Mouse (Mus musculus): Measurements from ENCODE around the gene Sorbs2. TPM values are rescaled to one million over a fixed set of nuclear protein-coding genes. Genes with fewer than 3 reads are reported as not detected.

Sorbs2 gene
- polyA plus RNA-seq, 1 experiment from 2014 or later: 23.9 TPM

DNA sequence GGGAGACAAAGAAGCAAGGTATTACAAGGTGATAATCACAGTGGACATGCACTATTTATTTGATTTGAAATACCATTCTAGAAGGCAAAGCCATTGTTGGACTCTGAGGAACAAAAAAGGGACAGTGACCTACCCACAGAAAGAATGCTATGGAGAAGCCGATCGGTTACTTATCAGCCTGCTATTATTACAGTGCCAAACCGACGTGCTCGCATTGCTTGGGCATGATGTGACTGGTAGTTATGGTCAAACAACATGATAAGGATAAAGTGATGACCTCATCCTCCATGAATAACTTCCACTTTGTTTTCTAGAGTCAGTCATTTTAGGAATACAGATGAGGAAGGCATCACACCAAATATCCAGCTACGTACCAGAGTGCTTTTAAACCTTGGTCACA lies 99.4 kb downstream of the Sorbs2 start:
- H3K4me3 ChIP-seq (ENCODE audit: low read length): no peak overlapping the region
- no peak for ATAC-seq (ENCODE audit: low read depth)
- H3K36me3 ChIP-seq (ENCODE audit: control insufficient read depth, insufficient read depth, low read length): no peaks in the 10 kb centered on the region
- H3K27me3 ChIP-seq (ENCODE audit: control insufficient read depth, insufficient read depth, low read depth, low read length): no peaks in the 10 kb centered on the region
- H3K4me1 ChIP-seq (replicated peaks; ENCODE audit: control insufficient read depth, insufficient read depth, low read length): peaks cover 8% of the 10 kb centered on the region
- H3K9ac ChIP-seq (ENCODE audit: low read length): no peak overlapping the region
- no peak overlapping the region for H3K4me2 ChIP-seq (ENCODE audit: low read depth, low read length)
- H3K9me3 ChIP-seq (ENCODE audit: control insufficient read depth, low read length): no peaks in the 10 kb centered on the region
- 52% methylated on average over 6 of the region's 6 CpGs for WGBS
- no peak overlapping the region for H3K27ac ChIP-seq (ENCODE audit: low read length)

DNA sequence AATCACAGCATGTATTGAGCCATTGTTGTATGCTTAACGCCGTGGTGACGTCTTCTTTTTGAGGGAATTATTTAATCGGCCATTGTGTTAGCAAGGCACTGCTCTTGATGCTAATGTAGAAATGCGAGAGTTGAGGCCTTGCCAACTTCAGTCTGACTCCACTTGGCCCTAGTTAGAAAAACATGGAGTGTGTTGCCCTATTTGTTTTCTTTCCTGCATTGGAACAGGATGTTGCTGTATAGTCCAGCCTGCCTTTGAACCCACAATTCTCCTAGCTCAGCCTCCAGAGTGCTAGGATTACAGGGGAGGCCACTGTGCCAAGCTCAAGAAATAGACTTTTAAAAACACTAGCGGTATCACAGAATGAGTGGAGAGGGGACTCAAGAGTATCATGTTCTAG lies 100.8 kb downstream of the Sorbs2 start:
- Histone ChIP-seq H3K9me3 (ENCODE audit: control insufficient read depth, low read length) (no peaks in the 10 kb centered on the region), H3K4me3 (ENCODE audit: low read length) (no peak overlapping the region), H3K27ac (ENCODE audit: low read length) (no peak overlapping the region), H3K4me2 (ENCODE audit: low read depth, low read length) (no peak overlapping the region), H3K4me1 (replicated peaks; ENCODE audit: control insufficient read depth, insufficient read depth, low read length) (peaks cover 5% of the 10 kb centered on the region), H3K27me3 (ENCODE audit: control insufficient read depth, insufficient read depth, low read depth, low read length) (no peaks in the 10 kb centered on the region), H3K9ac (ENCODE audit: low read length) (no peak overlapping the region), H3K36me3 (ENCODE audit: control insufficient read depth, insufficient read depth, low read length) (no peaks in the 10 kb centered on the region)
- 89% methylated on average over 6 of the region's 6 CpGs for WGBS
- ATAC-seq (ENCODE audit: low read depth): no peak

DNA sequence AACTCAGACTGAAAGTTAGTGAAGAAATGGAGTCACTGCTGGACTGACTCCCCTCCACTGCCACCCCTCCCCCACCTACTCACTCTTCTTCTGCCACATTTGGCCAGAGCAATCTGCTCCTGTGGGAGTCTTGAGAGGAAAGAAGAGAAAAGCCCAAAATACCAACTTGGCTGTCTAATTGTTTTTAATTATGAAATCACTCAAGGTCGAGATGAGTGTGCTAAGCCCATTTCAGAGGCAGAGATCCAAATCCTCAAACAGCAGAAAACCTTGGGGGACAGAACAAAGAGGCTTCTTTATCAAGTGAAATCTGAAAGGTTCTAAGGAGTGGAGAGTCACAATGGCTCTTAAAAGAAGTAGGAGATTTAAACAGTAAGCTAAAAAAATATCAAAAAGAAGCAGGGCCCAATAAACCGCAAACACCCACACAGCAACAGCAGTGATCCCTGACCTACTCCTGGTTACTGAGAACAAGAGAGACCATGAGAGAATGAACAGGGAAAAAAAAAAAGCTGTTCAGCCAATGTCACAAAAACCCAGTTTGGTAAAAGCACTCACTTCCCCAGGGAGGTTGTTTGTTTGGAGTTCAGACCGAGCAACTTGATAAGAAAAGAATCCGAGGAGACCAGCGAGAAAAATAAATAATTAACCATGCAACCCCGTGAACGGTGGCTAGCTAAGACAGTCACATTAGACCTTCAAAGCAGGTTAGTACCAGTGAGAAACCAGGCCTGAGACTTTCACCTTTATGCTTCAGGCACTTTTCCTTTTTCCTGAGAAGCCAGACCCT lies 103.0 kb downstream of the Sorbs2 start:
- H3K4me2 ChIP-seq (ENCODE audit: low read depth, low read length): no peak overlapping the region
- no peak for ATAC-seq (ENCODE audit: low read depth)

DNA sequence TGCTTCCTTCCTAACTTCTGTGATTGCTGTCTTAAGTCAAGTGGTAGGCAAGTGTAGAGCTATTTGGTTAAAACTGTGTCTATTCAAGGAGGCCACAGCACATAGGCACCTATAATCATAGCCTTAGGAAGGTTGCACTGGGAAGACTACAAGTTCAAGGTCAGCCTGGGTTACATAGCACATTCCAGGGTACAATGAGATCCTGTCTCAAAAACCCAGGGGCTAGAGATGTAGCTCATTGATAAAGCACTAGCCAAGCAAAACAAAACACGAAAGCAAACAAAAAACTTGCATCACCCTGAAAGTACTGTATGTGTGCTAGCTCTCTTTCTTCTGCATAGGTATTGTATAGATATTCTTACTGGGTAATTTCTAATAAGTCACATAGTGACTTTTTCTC lies 103.7 kb downstream of the Sorbs2 start:
- Histone ChIP-seq H3K4me3 (ENCODE audit: low read length) (no peak overlapping the region), H3K27ac (ENCODE audit: low read length) (no peak overlapping the region), H3K4me2 (ENCODE audit: low read depth, low read length) (no peak overlapping the region), H3K4me1 (replicated peaks; ENCODE audit: control insufficient read depth, insufficient read depth, low read length) (peaks cover 7% of the 10 kb centered on the region), H3K9ac (ENCODE audit: low read length) (no peak overlapping the region), H3K36me3 (ENCODE audit: control insufficient read depth, insufficient read depth, low read length) (no peaks in the 10 kb centered on the region), H3K27me3 (ENCODE audit: control insufficient read depth, insufficient read depth, low read depth, low read length) (no peaks in the 10 kb centered on the region), H3K9me3 (ENCODE audit: control insufficient read depth, low read length) (no peaks in the 10 kb centered on the region)
- ATAC-seq (ENCODE audit: low read depth): no peak
- WGBS: 63% methylated on average over 1 of the region's 1 CpGs

More for the DNA sequence above, 103.0 kb downstream of the Sorbs2 start:
- peak overlapping the region; percentile 23; the same call in 1 of the 2 replicates for H3K27ac ChIP-seq (ENCODE audit: low read length)
- 13% methylated on average over 7 of the region's 7 CpGs for WGBS
- no peak overlapping the region for H3K4me3 ChIP-seq (ENCODE audit: low read length)
- no peaks in the 10 kb centered on the region for H3K27me3 ChIP-seq (ENCODE audit: control insufficient read depth, insufficient read depth, low read depth, low read length)
- no peak overlapping the region for H3K9ac ChIP-seq (ENCODE audit: low read length)
- H3K4me1 ChIP-seq (replicated peaks; ENCODE audit: control insufficient read depth, insufficient read depth, low read length): peaks cover 7% of the 10 kb centered on the region
- no peaks in the 10 kb centered on the region for H3K36me3 ChIP-seq (ENCODE audit: control insufficient read depth, insufficient read depth, low read length)
- H3K9me3 ChIP-seq (ENCODE audit: control insufficient read depth, low read length): no peaks in the 10 kb centered on the region

DNA sequence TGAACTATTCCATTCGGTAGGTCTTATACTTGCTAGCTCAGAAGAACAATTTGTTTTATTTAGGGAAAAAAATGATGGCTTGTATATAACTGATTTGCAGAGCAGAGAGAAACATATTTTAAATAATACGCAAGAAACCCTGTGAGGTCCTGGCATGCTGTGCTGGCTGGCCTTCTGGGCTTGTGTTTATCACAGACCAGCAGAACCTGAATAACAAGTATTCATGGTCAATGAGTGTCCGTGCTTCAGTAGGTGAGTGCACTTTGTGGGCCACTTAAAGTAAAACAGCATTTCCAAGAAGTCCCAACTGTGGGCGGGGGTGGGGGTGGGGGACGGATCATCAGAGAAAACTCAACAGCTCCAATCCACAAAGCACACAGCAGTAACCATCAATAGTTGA lies 107.0 kb downstream of the Sorbs2 start:
- Histone ChIP-seq H3K9ac (ENCODE audit: low read length) (no peak overlapping the region), H3K4me3 (ENCODE audit: low read length) (no peak overlapping the region)

DNA sequence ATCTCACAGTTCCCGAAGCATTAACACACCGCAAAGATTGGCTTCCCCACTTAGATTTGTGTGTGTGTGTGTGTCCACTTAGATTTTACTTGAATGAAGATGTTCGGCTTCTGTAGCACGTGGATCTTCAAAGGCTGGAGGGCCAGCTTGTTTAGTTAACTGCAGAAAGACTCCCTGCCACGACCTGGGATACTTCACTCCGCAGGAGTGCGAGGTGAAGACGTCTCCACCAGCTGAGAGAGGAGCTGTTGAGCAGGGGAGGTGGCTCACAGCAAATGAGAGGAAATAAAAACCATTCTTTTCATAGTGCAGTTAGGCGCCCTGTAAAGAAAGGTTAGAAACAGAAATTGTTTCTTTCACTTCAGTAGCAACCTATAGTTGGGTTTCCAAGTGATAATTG lies 107.5 kb downstream of the Sorbs2 start:
- no peak overlapping the region for H3K9ac ChIP-seq (ENCODE audit: low read length)
- H3K9me3 ChIP-seq (ENCODE audit: control insufficient read depth, low read length): no peaks in the 10 kb centered on the region
- WGBS: 9% methylated on average over 9 of the region's 9 CpGs
- ATAC-seq (ENCODE audit: low read depth): peak; percentile 63
- H3K4me3 ChIP-seq (ENCODE audit: low read length): no peak overlapping the region
- peak overlapping the region; percentile 18 for H3K27ac ChIP-seq (ENCODE audit: low read length)
- no peaks in the 10 kb centered on the region for H3K36me3 ChIP-seq (ENCODE audit: control insufficient read depth, insufficient read depth, low read length)
- peak overlapping the region; percentile 37 for H3K4me2 ChIP-seq (ENCODE audit: low read depth, low read length)
- no peaks in the 10 kb centered on the region for H3K27me3 ChIP-seq (ENCODE audit: control insufficient read depth, insufficient read depth, low read depth, low read length)
- H3K4me1 ChIP-seq (replicated peaks; ENCODE audit: control insufficient read depth, insufficient read depth, low read length): peaks cover 7% of the 10 kb centered on the region

More for the DNA sequence above, 107.0 kb downstream of the Sorbs2 start:
- Histone ChIP-seq H3K9me3 (ENCODE audit: control insufficient read depth, low read length) (no peaks in the 10 kb centered on the region), H3K4me1 (replicated peaks; ENCODE audit: control insufficient read depth, insufficient read depth, low read length) (peaks cover 7% of the 10 kb centered on the region), H3K27ac (ENCODE audit: low read length) (peak overlapping the region; percentile 18), H3K4me2 (ENCODE audit: low read depth, low read length) (peak overlapping the region; percentile 37), H3K27me3 (ENCODE audit: control insufficient read depth, insufficient read depth, low read depth, low read length) (no peaks in the 10 kb centered on the region), H3K36me3 (ENCODE audit: control insufficient read depth, insufficient read depth, low read length) (no peaks in the 10 kb centered on the region)
- ATAC-seq (ENCODE audit: low read depth): peak; percentile 91
- WGBS: 28% methylated on average over 5 of the region's 5 CpGs

DNA sequence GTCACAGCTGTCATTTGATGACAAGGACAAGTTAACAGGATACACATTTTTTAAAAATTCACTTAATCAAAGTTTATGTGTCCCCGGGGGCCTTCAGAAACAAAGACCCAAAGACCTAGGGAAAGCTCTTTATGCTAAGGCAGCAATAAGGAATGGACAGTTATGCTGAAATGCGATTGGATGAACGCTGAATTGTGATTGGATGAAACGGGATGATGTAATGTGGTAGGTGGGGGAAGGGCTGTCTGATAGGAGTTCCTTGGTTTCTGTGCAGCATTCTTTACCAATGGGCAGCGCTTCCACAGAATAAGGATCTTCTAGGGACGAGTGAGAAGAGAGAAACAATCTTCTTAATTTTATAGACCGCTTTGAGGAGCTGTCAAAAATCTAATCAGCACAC lies 108.0 kb downstream of the Sorbs2 start:
- 32% methylated on average over 7 of the region's 7 CpGs for WGBS
- no peak overlapping the region for H3K9ac ChIP-seq (ENCODE audit: low read length)
- ATAC-seq (ENCODE audit: low read depth): no peak
- no peaks in the 10 kb centered on the region for H3K27me3 ChIP-seq (ENCODE audit: control insufficient read depth, insufficient read depth, low read depth, low read length)
- peaks cover 3% of the 10 kb centered on the region for H3K4me1 ChIP-seq (replicated peaks; ENCODE audit: control insufficient read depth, insufficient read depth, low read length)
- peak overlapping the region; percentile 37; the same call in 1 of the 2 replicates for H3K4me2 ChIP-seq (ENCODE audit: low read depth, low read length)
- H3K27ac ChIP-seq (ENCODE audit: low read length): no peak overlapping the region
- no peaks in the 10 kb centered on the region for H3K9me3 ChIP-seq (ENCODE audit: control insufficient read depth, low read length)
- no peaks in the 10 kb centered on the region for H3K36me3 ChIP-seq (ENCODE audit: control insufficient read depth, insufficient read depth, low read length)
- H3K4me3 ChIP-seq (ENCODE audit: low read length): no peak overlapping the region

DNA sequence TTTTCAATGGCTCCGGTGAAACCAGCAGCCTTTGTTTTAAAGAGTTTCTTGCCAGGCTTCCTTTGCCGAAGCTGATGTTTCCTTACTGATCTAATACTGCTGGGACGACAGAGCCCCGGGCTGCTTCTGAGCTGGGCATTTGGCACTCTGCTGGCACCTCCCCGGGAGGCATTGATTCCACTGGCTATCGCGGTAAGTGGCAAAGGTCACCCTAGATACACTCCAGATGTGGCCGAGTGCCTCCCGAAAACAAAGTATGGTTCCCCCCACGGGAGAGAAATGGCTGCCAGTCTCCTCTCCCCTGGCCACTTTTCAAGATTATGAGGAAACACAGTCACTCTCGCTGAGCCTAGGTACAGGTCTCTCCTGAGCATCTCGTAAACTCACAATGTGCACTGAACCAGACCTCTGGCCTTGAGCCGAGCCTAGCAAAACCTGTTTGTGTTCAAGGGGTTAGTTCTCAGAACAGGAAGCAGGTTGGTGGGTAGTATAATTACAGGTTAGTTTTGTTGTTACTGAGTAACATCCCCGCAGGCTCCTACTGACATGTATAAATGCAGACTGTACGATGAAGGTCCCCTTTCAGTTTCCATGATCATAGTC lies 114.1 kb downstream of the Sorbs2 start:
- H3K27me3 ChIP-seq (ENCODE audit: control insufficient read depth, insufficient read depth, low read depth, low read length): no peaks in the 10 kb centered on the region
- H3K9ac ChIP-seq (ENCODE audit: low read length): no peak overlapping the region
- H3K4me2 ChIP-seq (ENCODE audit: low read depth, low read length): no peak overlapping the region
- ATAC-seq (ENCODE audit: low read depth): no peak
- H3K36me3 ChIP-seq (ENCODE audit: control insufficient read depth, insufficient read depth, low read length): no peaks in the 10 kb centered on the region
- no peak overlapping the region for H3K27ac ChIP-seq (ENCODE audit: low read length)
- no peaks in the 10 kb centered on the region for H3K4me1 ChIP-seq (replicated peaks; ENCODE audit: control insufficient read depth, insufficient read depth, low read length)
- 67% methylated on average over 15 of the region's 15 CpGs for WGBS
- no peak overlapping the region for H3K4me3 ChIP-seq (ENCODE audit: low read length)
- no peaks in the 10 kb centered on the region for H3K9me3 ChIP-seq (ENCODE audit: control insufficient read depth, low read length)

DNA sequence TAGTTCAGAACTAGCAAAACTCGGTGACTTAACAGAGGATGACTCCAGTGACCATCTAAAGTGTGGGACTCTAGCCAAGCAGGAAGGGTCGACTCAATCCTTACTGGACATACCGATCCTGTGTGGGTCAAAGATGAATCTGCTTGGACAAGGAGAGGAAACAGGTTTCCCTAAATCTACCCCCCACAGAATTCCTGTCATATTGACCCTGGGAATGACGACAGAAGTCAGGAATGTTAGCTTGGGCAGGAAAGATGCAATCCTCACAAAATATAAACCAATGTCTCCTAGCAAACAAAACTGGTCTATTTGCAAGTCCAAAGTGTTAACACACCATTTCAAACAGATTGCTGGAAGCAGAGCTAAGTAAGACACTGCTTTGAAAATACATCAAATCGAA lies 118.8 kb downstream of the Sorbs2 start:
- Histone ChIP-seq H3K27me3 (ENCODE audit: control insufficient read depth, insufficient read depth, low read depth, low read length) (no peaks in the 10 kb centered on the region), H3K4me3 (ENCODE audit: low read length) (no peak overlapping the region), H3K9ac (ENCODE audit: low read length) (no peak overlapping the region), H3K36me3 (ENCODE audit: control insufficient read depth, insufficient read depth, low read length) (no peaks in the 10 kb centered on the region), H3K27ac (ENCODE audit: low read length) (no peak overlapping the region), H3K4me2 (ENCODE audit: low read depth, low read length) (no peak overlapping the region), H3K4me1 (replicated peaks; ENCODE audit: control insufficient read depth, insufficient read depth, low read length) (peaks cover 6% of the 10 kb centered on the region; the same call in 1 of the 2 replicates), H3K9me3 (ENCODE audit: control insufficient read depth, low read length) (no peaks in the 10 kb centered on the region)
- 47% methylated on average over 5 of the region's 5 CpGs for WGBS
- no peak for ATAC-seq (ENCODE audit: low read depth)

Measured in lung, embryonic 16.5 days (tissue).